Mouse (Mus musculus) embryonic facial prominence, embryonic 15.5 days (tissue): ENCODE measurements around the gene Tuba3a. TPM values are rescaled to one million over a fixed set of nuclear protein-coding genes. Genes with fewer than 3 reads are reported as not detected.
"Not testable (repeated sequence)": the region's sequence is repeated elsewhere in the genome, so short reads cannot be mapped to it uniquely, and the experiment has no call there.

ENCODE experiments used
- ATAC-seq: fragments of 200-750 bp; cut with Nextera tagmentation; 2 replicates; pipeline ENCODE4 v1.8.0; 2017; ENCODE audit warnings: low read depth, moderate TSS enrichment; ENCODE audit not compliant: insufficient number of reproducible peaks, low FRiP score, low TSS enrichment
- H3K27ac ChIP-seq: fragments of 300-500 bp; sonication (generic); replicated peaks from 2 replicates; pipeline ENCODE4 v1.5.1; 2015; ENCODE audit warnings: mild to moderate bottlenecking, inconsistent platforms
- H3K27me3 ChIP-seq: fragments of 300-500 bp; sonication (generic); 2 replicates; pipeline ENCODE4 v1.6.1; 2015; ENCODE audit warnings: inconsistent platforms
- H3K36me3 ChIP-seq: fragments of 300-500 bp; sonication (generic); 2 replicates; pipeline ENCODE4 v1.6.1; 2015; ENCODE audit warnings: mild to moderate bottlenecking, inconsistent platforms
- H3K4me1 ChIP-seq: fragments of 300-500 bp; sonication (generic); 2 replicates; pipeline ENCODE4 v1.6.1; 2015; ENCODE audit warnings: inconsistent platforms
- H3K4me2 ChIP-seq: fragments of 300-500 bp; sonication (generic); replicated peaks from 2 replicates; pipeline ENCODE4 v1.6.1; 2015; ENCODE audit warnings: mild to moderate bottlenecking, inconsistent platforms
- H3K4me3 ChIP-seq: fragments of 300-500 bp; sonication (generic); replicated peaks from 2 replicates; pipeline ENCODE4 v1.5.1; 2015; ENCODE audit warnings: mild to moderate bottlenecking, inconsistent platforms
- H3K9ac ChIP-seq: fragments of 300-500 bp; sonication (generic); 2 replicates; pipeline ENCODE4 v1.6.1; 2015; ENCODE audit warnings: inconsistent platforms
- H3K9me3 ChIP-seq: fragments of 300-500 bp; sonication (generic); replicated peaks from 2 replicates; pipeline ENCODE4 v1.6.1; 2016; ENCODE audit warnings: inconsistent platforms
- WGBS: fragments of 180-500 bp; shearing (Covaris S2); methylation state at CpG from one replicate; pipeline ENCODE4 v1.1.7; 2015; 5-methylcytosine and 5-hydroxymethylcytosine counted together
- polyA plus RNA-seq: library from polyadenylated mRNA; unstranded; fragments of >200 nt; fragmentation: Nextera tagmentation; extraction: Ambion mirVana; gene quantifications from 2 replicates; pipeline ENCODE4 v1.2.1, GENCODE M21; 2015

Tuba3a gene
- polyA plus RNA-seq, 1 experiment from 2014 or later: 0.24 TPM

DNA sequence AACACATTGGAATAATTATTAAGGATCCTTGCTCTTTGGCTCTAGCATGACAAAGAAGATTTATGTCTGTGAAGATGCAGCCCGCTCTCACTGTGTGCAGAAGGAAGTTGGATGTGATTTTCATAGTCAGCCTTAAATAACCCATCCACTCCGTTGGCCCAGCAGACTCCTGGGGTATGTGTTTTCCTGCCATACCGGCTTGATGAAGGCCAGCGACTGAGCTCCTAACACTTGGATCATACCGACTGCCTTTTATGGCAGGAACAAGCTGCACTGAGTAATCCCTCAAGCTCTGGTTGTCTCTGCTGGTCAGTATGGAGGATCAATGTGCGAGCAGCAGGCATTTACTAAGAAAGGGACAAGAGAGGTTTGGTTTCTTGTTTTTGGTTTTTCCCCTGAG is 19.6 kb upstream of the Tuba3a start:
- 80% methylated on average over 6 of the region's 6 CpGs for WGBS
- H3K36me3 ChIP-seq: peaks cover 16% of the 10 kb centered on the region; the same call in 1 of the 2 replicates
- H3K4me3 ChIP-seq: no peak overlapping the region
- no peak overlapping the region for H3K9ac ChIP-seq
- H3K27me3 ChIP-seq: no peaks in the 10 kb centered on the region
- H3K4me2 ChIP-seq: no peak overlapping the region
- H3K4me1 ChIP-seq: peaks cover 28% of the 10 kb centered on the region
- ATAC-seq: no peak
- no peak overlapping the region for H3K27ac ChIP-seq
- no peaks in the 10 kb centered on the region for H3K9me3 ChIP-seq

DNA sequence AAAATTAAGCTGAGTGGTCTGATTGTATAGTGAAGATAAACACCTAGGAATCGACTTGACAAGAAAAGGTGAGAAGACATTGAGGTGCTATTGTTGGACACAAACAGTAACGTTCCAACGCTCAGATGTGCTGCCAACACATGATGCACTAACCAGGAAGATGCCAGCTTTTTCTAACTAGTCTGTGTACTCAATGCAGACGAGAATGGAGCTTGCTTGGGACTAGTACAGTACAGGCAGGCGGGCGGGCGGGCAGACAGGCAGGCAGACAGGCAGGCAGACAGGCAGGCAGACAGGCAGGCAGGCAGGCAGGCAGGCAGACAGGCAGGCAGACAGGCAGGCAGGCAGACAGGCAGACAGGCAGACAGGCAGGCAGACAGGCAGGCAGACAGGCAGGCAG is 18.6 kb upstream of the Tuba3a start:
- Histone ChIP-seq H3K4me1 (peaks cover 27% of the 10 kb centered on the region), H3K36me3 (peaks cover 16% of the 10 kb centered on the region; the same call in 1 of the 2 replicates)
- H3K9ac ChIP-seq, H3K4me2 ChIP-seq, H3K27me3 ChIP-seq, H3K4me3 ChIP-seq, H3K9me3 ChIP-seq, H3K27ac ChIP-seq, ATAC-seq: not testable (repeated sequence)
- 83% methylated on average over 7 of the region's 7 CpGs for WGBS

DNA sequence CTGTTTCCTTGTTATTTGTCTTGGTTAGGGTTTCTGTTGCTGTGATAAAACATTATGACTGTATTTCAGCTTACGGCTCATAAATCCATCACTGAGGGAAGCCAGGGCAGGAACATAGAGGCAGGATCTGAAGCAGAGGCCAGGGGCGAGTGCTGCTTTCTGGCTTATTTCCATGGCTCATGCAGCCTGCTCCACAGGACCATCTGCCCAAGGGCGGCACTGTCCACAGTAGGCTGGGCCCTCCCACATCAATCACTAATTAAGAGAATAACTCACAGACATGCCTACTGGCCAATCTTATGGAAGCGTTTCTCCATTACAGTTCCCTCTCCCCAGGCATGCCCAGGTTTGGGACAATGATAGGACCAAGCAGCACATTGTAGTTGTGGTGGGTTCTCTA is 17.4 kb upstream of the Tuba3a start:
- Histone ChIP-seq H3K9me3 (no peaks in the 10 kb centered on the region), H3K27me3 (no peaks in the 10 kb centered on the region), H3K9ac (no peak overlapping the region), H3K4me1 (peaks cover 18% of the 10 kb centered on the region), H3K36me3 (peaks cover 15% of the 10 kb centered on the region; the same call in 1 of the 2 replicates), H3K4me3 (no peak overlapping the region), H3K4me2 (no peak overlapping the region), H3K27ac (peak overlapping the region; percentile 69; the same call in 1 of the 2 replicates)
- WGBS: 72% methylated on average over 4 of the region's 4 CpGs
- no peak for ATAC-seq

DNA sequence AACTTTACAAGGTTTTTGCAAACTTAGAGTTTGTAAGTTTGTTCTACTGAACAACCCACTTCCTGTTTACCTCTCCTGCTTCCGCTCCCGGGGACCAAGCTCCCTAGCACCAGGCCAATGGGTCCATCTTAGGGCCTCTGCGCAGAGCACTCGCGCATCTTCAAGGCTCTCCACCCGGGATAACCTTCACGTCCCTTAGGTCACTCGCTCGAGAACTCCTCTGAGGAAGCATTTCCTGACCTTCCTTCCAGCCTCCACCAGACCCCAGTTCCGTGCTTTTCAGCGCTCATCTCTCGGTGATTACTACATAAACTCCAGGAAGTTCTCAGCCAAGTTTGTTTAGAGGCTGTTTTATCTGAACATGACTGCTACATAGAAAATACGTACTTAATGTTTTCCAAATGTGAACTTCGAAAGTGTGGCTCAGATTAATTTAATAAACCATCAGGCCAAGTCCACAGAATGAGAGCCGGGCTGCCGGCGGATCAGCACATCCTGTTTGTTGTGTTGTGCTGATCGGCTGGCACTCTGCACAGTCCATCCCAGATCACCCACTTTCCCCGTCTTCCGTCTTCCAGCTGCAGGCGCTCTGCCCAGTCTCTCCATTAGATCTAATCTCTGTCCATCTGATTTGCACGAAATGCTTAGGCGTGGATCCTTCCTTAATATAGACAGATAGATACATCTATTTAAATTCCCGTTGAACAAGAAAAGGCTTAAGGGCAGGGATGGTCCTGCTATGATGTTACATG is 16.6 kb upstream of the Tuba3a start:
- 50% methylated on average over 24 of the region's 24 CpGs for WGBS
- peaks cover 13% of the 10 kb centered on the region; the same call in 1 of the 2 replicates for H3K36me3 ChIP-seq
- ATAC-seq: no peak
- H3K9ac ChIP-seq: no peak overlapping the region
- H3K9me3 ChIP-seq: no peaks in the 10 kb centered on the region
- H3K4me1 ChIP-seq: peaks cover 18% of the 10 kb centered on the region
- no peaks in the 10 kb centered on the region for H3K27me3 ChIP-seq
- no peak overlapping the region for H3K4me2 ChIP-seq
- no peak overlapping the region for H3K4me3 ChIP-seq
- peak overlapping the region; percentile 69 for H3K27ac ChIP-seq

DNA sequence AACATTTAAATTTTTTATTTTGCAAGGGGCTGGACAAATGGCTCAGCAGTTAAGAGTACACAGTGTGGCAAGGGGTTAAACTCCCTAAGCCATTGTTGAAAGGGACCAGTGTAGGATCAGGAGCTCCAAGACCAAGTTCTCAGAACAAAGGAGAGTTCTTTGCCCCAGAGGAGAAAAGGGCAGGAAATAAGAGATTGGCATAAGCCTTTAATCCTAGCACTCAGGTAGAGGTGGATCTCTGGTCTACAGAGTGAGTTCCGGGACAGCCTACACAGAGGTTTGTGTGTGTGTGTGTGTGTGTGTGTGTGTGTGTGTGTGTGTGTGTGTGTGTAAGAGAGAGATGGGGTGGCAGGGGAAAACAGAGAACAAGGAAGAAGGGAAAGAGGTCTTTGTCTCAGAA is 15.1 kb upstream of the Tuba3a start:
- Histone ChIP-seq H3K27ac (no peak overlapping the region), H3K4me2 (no peak overlapping the region), H3K4me1 (peaks cover 18% of the 10 kb centered on the region), H3K4me3 (no peak overlapping the region), H3K9me3 (no peaks in the 10 kb centered on the region), H3K36me3 (0 out of 2 replicates have a peak, but pooled peaks cover 2% of the 10 kb centered on the region), H3K9ac (no peak overlapping the region), H3K27me3 (no peaks in the 10 kb centered on the region)
- 70% methylated on average over 1 of the region's 1 CpGs for whole genome bisulfite sequencing
- ATAC-seq: no peak

- 65% methylated on average over 5 of the region's 5 CpGs for WGBS
- Histone ChIP-seq H3K9ac (no peak overlapping the region), H3K9me3 (no peaks in the 10 kb centered on the region), H3K27me3 (no peaks in the 10 kb centered on the region), H3K4me1 (peaks cover 6% of the 10 kb centered on the region), H3K4me3 (no peak overlapping the region), H3K27ac (no peak overlapping the region), H3K4me2 (no peak overlapping the region), H3K36me3 (no peaks in the 10 kb centered on the region)
- ATAC-seq: no peak
Observed at GRCm38 (mm10) chr6:125297149-125297820, 11.4 kb upstream of the Tuba3a start.

- Histone ChIP-seq H3K27me3 (no peaks in the 10 kb centered on the region), H3K9ac (no peak overlapping the region), H3K4me3 (no peak overlapping the region), H3K36me3 (no peaks in the 10 kb centered on the region), H3K4me1 (no peaks in the 10 kb centered on the region), H3K4me2 (no peak overlapping the region), H3K9me3 (no peaks in the 10 kb centered on the region), H3K27ac (no peak overlapping the region)
- ATAC-seq: no peak
- 66% methylated on average over 4 of the region's 4 CpGs for WGBS
Observed at GRCm38 (mm10) chr6:125294049-125294448, 8.2 kb upstream of the Tuba3a start.

DNA sequence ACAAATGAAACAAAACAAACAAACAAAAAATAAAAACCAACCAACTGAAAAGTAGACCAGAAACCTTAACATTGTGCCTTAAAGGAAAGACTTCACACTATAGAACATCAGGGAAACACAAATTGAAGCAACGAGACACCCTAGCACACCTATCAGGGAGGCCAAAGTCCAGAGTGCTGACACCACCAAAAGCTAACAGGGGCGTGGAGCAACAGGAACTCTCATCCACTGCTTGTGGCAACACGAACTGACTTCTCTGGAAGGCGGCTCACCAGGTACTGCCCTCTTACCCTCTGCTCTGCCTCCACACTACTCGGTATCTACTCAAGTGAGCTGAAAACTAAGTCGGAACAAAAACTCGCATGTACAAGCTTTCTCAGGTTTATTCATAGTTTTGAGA is 6.4 kb upstream of the Tuba3a start:
- ATAC-seq: no peak
- no peaks in the 10 kb centered on the region for H3K36me3 ChIP-seq
- H3K9me3 ChIP-seq: no peaks in the 10 kb centered on the region
- H3K27ac ChIP-seq: no peak overlapping the region
- no peak overlapping the region for H3K4me3 ChIP-seq
- no peak overlapping the region for H3K4me2 ChIP-seq
- H3K9ac ChIP-seq: no peak overlapping the region
- peaks cover 5% of the 10 kb centered on the region; the same call in 1 of the 2 replicates for H3K4me1 ChIP-seq
- 93% methylated on average over 7 of the region's 7 CpGs for WGBS
- no peaks in the 10 kb centered on the region for H3K27me3 ChIP-seq

GRCm38 (mm10) chr6:125291329-125291728 is 5.5 kb upstream of the Tuba3a start:
- H3K4me2 ChIP-seq: no peak overlapping the region
- H3K9me3 ChIP-seq: no peaks in the 10 kb centered on the region
- 50% methylated on average over 4 of the region's 4 CpGs for WGBS
- H3K36me3 ChIP-seq: no peaks in the 10 kb centered on the region
- ATAC-seq: no peak
- no peak overlapping the region for H3K4me3 ChIP-seq
- H3K4me1 ChIP-seq: peaks cover 12% of the 10 kb centered on the region; the same call in 1 of the 2 replicates
- H3K27me3 ChIP-seq: no peaks in the 10 kb centered on the region
- no peak overlapping the region for H3K9ac ChIP-seq
- no peak overlapping the region for H3K27ac ChIP-seq

DNA sequence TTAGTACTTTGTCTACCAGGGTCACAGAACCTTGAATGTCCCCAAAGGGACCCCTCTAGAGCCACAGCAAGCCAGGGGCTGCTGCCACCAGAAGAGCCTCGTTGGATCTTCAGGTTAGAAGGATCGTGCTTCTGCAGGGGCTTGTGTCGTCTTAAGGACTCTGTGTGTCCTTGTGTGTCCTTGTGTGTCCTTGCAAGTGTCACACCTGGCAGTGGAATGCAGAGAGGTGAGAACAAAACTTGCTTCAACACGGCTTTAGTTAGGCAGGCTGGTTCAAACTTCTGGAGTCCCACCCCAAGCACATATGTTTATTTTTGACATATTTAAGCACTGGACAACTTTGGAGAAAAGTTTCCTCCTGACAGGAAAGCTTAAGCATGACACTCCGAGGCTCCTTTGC is 2.9 kb upstream of the Tuba3a start:
- Histone ChIP-seq H3K9me3 (0 out of 2 replicates have a peak, but pooled peaks cover 5% of the 10 kb centered on the region), H3K9ac (no peak overlapping the region), H3K27ac (no peak overlapping the region), H3K4me2 (no peak overlapping the region), H3K27me3 (no peaks in the 10 kb centered on the region), H3K4me3 (no peak overlapping the region), H3K36me3 (no peaks in the 10 kb centered on the region), H3K4me1 (peaks cover 14% of the 10 kb centered on the region; the same call in 1 of the 2 replicates)
- ATAC-seq: no peak
- WGBS: 67% methylated on average over 5 of the region's 5 CpGs

GRCm38 (mm10) chr6:125286944-125287343 is 1.1 kb upstream of the Tuba3a start:
- no peaks in the 10 kb centered on the region for H3K27me3 ChIP-seq
- 46% methylated on average over 4 of the region's 4 CpGs for WGBS
- no peak for ATAC-seq
- H3K36me3 ChIP-seq: no peaks in the 10 kb centered on the region
- no peak overlapping the region for H3K4me3 ChIP-seq
- no peak overlapping the region for H3K4me2 ChIP-seq
- H3K4me1 ChIP-seq: peaks cover 14% of the 10 kb centered on the region; the same call in 1 of the 2 replicates
- no peak overlapping the region for H3K9ac ChIP-seq
- H3K9me3 ChIP-seq: 0 out of 2 replicates have a peak, but pooled peaks cover 5% of the 10 kb centered on the region
- H3K27ac ChIP-seq: no peak overlapping the region
